Mouse (Mus musculus): Measurements from ENCODE around the gene Sox18.

GRCm38 (mm10) chr2:181680716-181681117 lies 9.3 kb upstream of the Sox18 start:
- no peak for TF ChIP-seq CTCF (IDR thresholded peaks at IDR 0.05; ENCODE audit: control insufficient read depth, insufficient read depth, insufficient replicate concordance, low read depth, low read length)
- TF ChIP-seq POLR2A (IDR thresholded peaks at IDR 0.05; ENCODE audit: control insufficient read depth, low read depth, low read length): no peak

All from testis, adult 2 months (tissue).